9 mouse cellular contexts compared by ENCODE assay signal in the genomic region with DNA sequence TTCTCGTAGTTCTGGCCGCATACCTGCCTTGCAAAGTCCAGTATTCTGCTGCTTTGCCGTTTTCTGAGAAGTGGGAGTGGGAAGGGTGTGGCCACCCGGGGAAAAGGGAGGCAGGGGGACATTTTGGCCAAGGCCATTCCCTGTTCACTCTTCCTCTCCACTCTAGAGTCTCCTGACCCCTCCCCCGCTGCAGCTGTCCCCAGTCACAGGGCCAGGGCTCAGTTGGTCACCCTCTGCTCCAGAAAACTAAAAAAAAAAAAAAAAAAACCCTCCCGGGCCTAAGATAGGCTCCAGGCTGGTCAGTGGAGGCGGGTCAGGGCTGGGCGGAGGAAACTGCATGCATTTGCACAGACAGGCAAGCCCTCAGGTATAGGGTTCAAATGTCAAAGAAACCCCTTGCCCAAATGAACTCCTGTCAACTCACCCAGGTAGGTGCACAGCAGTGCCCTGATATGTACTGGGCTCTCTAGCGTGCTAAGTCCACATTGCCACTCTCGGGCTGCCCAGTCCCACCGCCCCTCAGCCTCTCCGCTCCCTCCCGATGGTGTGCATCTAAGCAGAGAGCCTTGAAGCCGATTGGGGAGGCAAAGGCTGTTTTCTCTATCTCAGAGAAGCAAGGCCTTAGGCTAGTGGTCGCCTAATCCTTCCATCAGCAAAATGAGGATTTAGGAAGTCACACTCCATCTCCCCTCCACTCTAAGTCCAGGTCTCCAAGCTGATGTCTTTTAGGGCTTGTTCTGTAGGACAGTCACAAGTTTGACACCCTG. TPM values are rescaled to one million over a fixed set of nuclear protein-coding genes. Genes with fewer than 3 reads are reported as not detected.
A peak's percentile ranks its signal among the peaks of the same experiment; 100 is the strongest.
DNase-seq lines count a peak whose midpoint lies in the region; ATAC-seq and TF ChIP-seq lines count a peak whose summit lies in the region.
"Had no signal": no experiment of that assay in that cellular context is flagged by ENCODE, and none has a peak within 500 bp of the region (broad histone marks: within the 10 kb centered on the region; RNA-seq: fewer than 3 reads in every experiment).

No protein-coding gene starts in this region.

- TF ChIP-seq POLR2A in cerebellum, adult 2 months (IDR thresholded peaks at IDR 0.05; ENCODE audit: borderline replicate concordance, insufficient read depth, low read length), result no peak

- H3K9ac ChIP-seq in heart, embryonic 13.5 days, result peak overlapping the region; percentile 85
- peak overlapping the region; percentile 46; the same call in 1 of the 2 replicates for H3K9ac ChIP-seq in midbrain, embryonic 11.5 days (ENCODE audit: low read length)

- 42% methylated on average over 15 of the region's 15 CpGs for WGBS in cerebellum, adult 2 months
- WGBS in heart, embryonic 13.5 days, result 18% methylated on average over 15 of the region's 15 CpGs
- 21% methylated on average over 14 of the region's 15 CpGs for WGBS in midbrain, embryonic 11.5 days

- TF ChIP-seq CTCF in cerebellum, adult 2 months (IDR thresholded peaks at IDR 0.05; ENCODE audit: borderline replicate concordance, insufficient read depth, low read depth, low read length), result no peak

- no peak overlapping the region for H3K27ac ChIP-seq in cerebellum, adult 2 months (ENCODE audit: insufficient read depth, low read length)
- H3K27ac ChIP-seq in heart, embryonic 13.5 days (replicated peaks), result peak overlapping the region; percentile 96
- no peak overlapping the region for H3K27ac ChIP-seq in midbrain, embryonic 11.5 days (ENCODE audit: low read depth, low read length)

- H3K4me1 ChIP-seq in cerebellum, adult 2 months (ENCODE audit: control insufficient read depth, insufficient read depth, low read length), result peaks cover 25% of the 10 kb centered on the region
- H3K4me1 ChIP-seq in heart, embryonic 13.5 days, result peaks cover 46% of the 10 kb centered on the region
- H3K4me1 ChIP-seq in midbrain, embryonic 11.5 days (ENCODE audit: control insufficient read depth, insufficient read depth, low read length), result peaks cover 22% of the 10 kb centered on the region

- H3K4me2 ChIP-seq in heart, embryonic 13.5 days, result peak overlapping the region; percentile 86
- H3K4me2 ChIP-seq in midbrain, embryonic 11.5 days, result peak overlapping the region; percentile 54

- H3K4me3 ChIP-seq in cerebellum, adult 2 months (replicated peaks; ENCODE audit: insufficient read depth, low read depth, low read length), result peak overlapping the region; percentile 44
- peak overlapping the region; percentile 60 for H3K4me3 ChIP-seq in heart, embryonic 13.5 days
- H3K4me3 ChIP-seq in midbrain, embryonic 11.5 days (ENCODE audit: low read depth, low read length), result peak overlapping the region; percentile 25; the same call in 1 of the 2 replicates

- no peaks in the 10 kb centered on the region for H3K9me3 ChIP-seq in heart, embryonic 13.5 days
- H3K9me3 ChIP-seq in midbrain, embryonic 11.5 days (ENCODE audit: control insufficient read depth, low read length), result no peaks in the 10 kb centered on the region

- H3K36me3 ChIP-seq in heart, embryonic 13.5 days, result peaks cover 19% of the 10 kb centered on the region
- no peaks in the 10 kb centered on the region for H3K36me3 ChIP-seq in midbrain, embryonic 11.5 days (ENCODE audit: control insufficient read depth, insufficient read depth, low read length)

- no peaks in the 10 kb centered on the region for H3K27me3 ChIP-seq in cerebellum, adult 2 months (ENCODE audit: control insufficient read depth, insufficient read depth, low read length)
- no peaks in the 10 kb centered on the region for H3K27me3 ChIP-seq in heart, embryonic 13.5 days (replicated peaks)
- H3K27me3 ChIP-seq in midbrain, embryonic 11.5 days (ENCODE audit: control insufficient read depth, insufficient read depth, low read length), result peaks cover 2% of the 10 kb centered on the region; the same call in 1 of the 2 replicates
- H3K27me3 ChIP-seq: Patski had no signal

- no peak for ATAC-seq in heart, embryonic 13.5 days (ENCODE audit: extremely low read depth, insufficient number of reproducible peaks, low FRiP score, low TSS enrichment)
- ATAC-seq in midbrain, embryonic 11.5 days (ENCODE audit: low FRiP score), result no peak

- peak; percentile 44 to 45 for DNase-seq in cerebellum, adult 2 months
- DNase-seq in cerebellum, adult 9-10 months, result no peak
- DNase-seq in cerebellum, adult 9-11 months, result peak; percentile 69
- DNase-seq in kidney, postnatal 14 days, result peak; percentile 52
- peak; percentile 89 for DNase-seq in midbrain, embryonic 11.5 days (ENCODE audit: low spot score, missing footprints)
- DNase-seq in c-Kit-positive CD71-positive TER-119-positive erythroid progenitor cells, embryonic 14.5 days (ENCODE audit: low spot score), result no peak
- DNase-seq in right cerebral cortex, adult 18-20 months, result no peak

RNA-seq across cellular contexts. Expression of a gene that starts 0.7 kb away (rescaled TPM):
- 64.7 and 71.7 TPM in 2 replicates for polyA plus RNA-seq in cerebellum, adult 2 months (2012; rRNA removed)
- polyA plus RNA-seq in heart, embryonic 13.5 days (2015; fragmentation: Nextera tagmentation; extraction: Ambion mirVana), result 798 and 814 TPM in 2 replicates
- 360 and 382 TPM in 2 replicates for polyA plus RNA-seq in midbrain, embryonic 11.5 days (2014; fragmentation: Nextera tagmentation; extraction: Ambion mirVana)

RNA-seq across cellular contexts. Expression of a gene that starts 7.5 kb away (rescaled TPM):
- 30.7 and 34.4 TPM in 2 replicates for polyA plus RNA-seq in cerebellum, adult 2 months (2012; rRNA removed)
- polyA plus RNA-seq in heart, embryonic 13.5 days (2015; fragmentation: Nextera tagmentation; extraction: Ambion mirVana), result 37.3 and 42.9 TPM in 2 replicates
- polyA plus RNA-seq in midbrain, embryonic 11.5 days (2014; fragmentation: Nextera tagmentation; extraction: Ambion mirVana), result 58.3 and 62.7 TPM in 2 replicates

RNA-seq across cellular contexts. Expression of a gene that starts 13.5 kb away (rescaled TPM):
- polyA plus RNA-seq in cerebellum, adult 2 months (2012; rRNA removed), result 204 and 211 TPM in 2 replicates
- polyA plus RNA-seq in heart, embryonic 13.5 days (2015; fragmentation: Nextera tagmentation; extraction: Ambion mirVana), result 20.2 and 21.2 TPM in 2 replicates
- 32.6 and 33.8 TPM in 2 replicates for polyA plus RNA-seq in midbrain, embryonic 11.5 days (2014; fragmentation: Nextera tagmentation; extraction: Ambion mirVana)

RNA-seq across cellular contexts. Expression of a gene that starts 20.3 kb away (rescaled TPM):
- polyA plus RNA-seq in cerebellum, adult 2 months (2012; rRNA removed), result 35.3 and 39.4 TPM in 2 replicates
- 45.8 and 46.8 TPM in 2 replicates for polyA plus RNA-seq in heart, embryonic 13.5 days (2015; fragmentation: Nextera tagmentation; extraction: Ambion mirVana)
- 33.2 and 34.8 TPM in 2 replicates for polyA plus RNA-seq in midbrain, embryonic 11.5 days (2014; fragmentation: Nextera tagmentation; extraction: Ambion mirVana)

RNA-seq across cellular contexts. Expression of a gene that starts 27.6 kb away (rescaled TPM):
- polyA plus RNA-seq in cerebellum, adult 2 months (2012; rRNA removed), result 25.8 and 28.2 TPM in 2 replicates
- polyA plus RNA-seq in heart, embryonic 13.5 days (2015; fragmentation: Nextera tagmentation; extraction: Ambion mirVana), result 18.8 and 19.5 TPM in 2 replicates
- 9.1 and 10.3 TPM in 2 replicates for polyA plus RNA-seq in midbrain, embryonic 11.5 days (2014; fragmentation: Nextera tagmentation; extraction: Ambion mirVana)

Comparison
In these comparisons a context has a peak if more than half of its experiments do, and no peak if none do; other contexts are left out.
1. DNase-seq: peak in cerebellum, adult 2 months (2 of 2), cerebellum, adult 9-11 months (single experiment), kidney, postnatal 14 days (single experiment) and midbrain, embryonic 11.5 days (single experiment); none in cerebellum, adult 9-10 months (single experiment), c-Kit-positive CD71-positive TER-119-positive erythroid progenitor cells, embryonic 14.5 days (single experiment) and right cerebral cortex, adult 18-20 months (single experiment).
2. Peak in every context shown above with its lines, with median percentiles within 50 percentile points of each other: H3K4me3 ChIP-seq.